Mouse (Mus musculus) ES-Bruce4 (cell line): ENCODE results near the gene Myf5.

ENCODE experiments used
- CTCF ChIP-seq: IDR thresholded peaks from one replicate; pipeline ENCODE4 v1.8.1; 2011; ENCODE audit warnings: low read depth, low read length
- EP300 ChIP-seq: IDR thresholded peaks from 2 replicates; pipeline ENCODE4 v1.6.1; 2011; ENCODE audit warnings: low read depth, low read length; ENCODE audit not compliant: insufficient read depth
- POLR2A ChIP-seq: IDR thresholded peaks from one replicate; pipeline ENCODE4 v1.8.1; 2011; ENCODE audit warnings: low read length; ENCODE audit not compliant: insufficient read depth

GRCm38 (mm10) chr10:107519216-107519615 is 33.3 kb upstream of the Myf5 start:
- no peak for TF ChIP-seq CTCF
- TF ChIP-seq POLR2A = no peak
- TF ChIP-seq EP300 = no peak
